Mouse (Mus musculus) bone marrow macrophage, adult 2 months (primary cell): Measurements from ENCODE around the gene Rngtt.

ENCODE experiments used
- CTCF ChIP-seq: IDR thresholded peaks from 2 replicates; pipeline ENCODE4 v1.5.1; 2012; ENCODE audit warnings: low read depth, mild to moderate bottlenecking, low read length, moderate library complexity
- POLR2A ChIP-seq: IDR thresholded peaks from 2 replicates; pipeline ENCODE4 v1.6.1; 2012; ENCODE audit warnings: mild to moderate bottlenecking, low read depth, low read length, borderline replicate concordance

DNA sequence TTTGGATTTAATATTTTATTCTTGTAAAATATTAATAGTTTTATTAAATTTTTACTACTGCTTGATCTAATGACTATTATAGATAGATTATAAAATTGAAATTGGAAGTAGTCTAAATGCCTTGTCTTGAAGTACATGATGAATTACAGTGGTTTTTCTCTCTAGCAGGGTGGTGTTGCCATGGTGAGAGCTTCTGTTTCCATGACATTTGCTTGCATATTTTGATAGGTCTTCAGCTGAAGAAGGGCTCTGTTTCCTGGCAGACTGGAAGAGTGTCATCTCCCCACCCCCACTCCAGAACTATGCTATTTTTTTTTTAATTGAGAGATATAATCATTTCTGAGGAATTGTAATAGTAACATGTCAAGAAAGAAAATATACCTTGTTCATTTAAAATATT, 80.5 kb downstream of the Rngtt start:
- no peak for TF ChIP-seq POLR2A
- TF ChIP-seq CTCF: no peak
